Mouse (Mus musculus) limb, embryonic 10.5 days (tissue): ENCODE data around the gene Gypa. TPM values are rescaled to one million over a fixed set of nuclear protein-coding genes. Genes with fewer than 3 reads are reported as not detected.

Experiments
- DNase-seq: peaks from one replicate; pipeline ENCODE4 v3.0.0-alpha.2; 2017; ENCODE audit warnings: low spot score
- H3K27ac ChIP-seq: fragments of 300-500 bp; sonication (generic); 2 replicates; pipeline ENCODE4 v1.5.1; 2016; ENCODE audit warnings: mild to moderate bottlenecking
- H3K27me3 ChIP-seq: fragments of 300-500 bp; sonication (generic); 2 replicates; pipeline ENCODE4 v1.6.1; 2016; ENCODE audit warnings: low read depth, mild to moderate bottlenecking; ENCODE audit not compliant: poor library complexity, severe bottlenecking
- H3K36me3 ChIP-seq: fragments of 300-500 bp; sonication (generic); 2 replicates; pipeline ENCODE4 v1.6.1; 2016; ENCODE audit warnings: mild to moderate bottlenecking, moderate library complexity
- H3K4me1 ChIP-seq: fragments of 300-500 bp; sonication (generic); 2 replicates; pipeline ENCODE4 v1.6.1; 2016
- H3K4me3 ChIP-seq: fragments of 300-500 bp; sonication (generic); 2 replicates; pipeline ENCODE4 v1.5.1; 2016; ENCODE audit warnings: mild to moderate bottlenecking, moderate library complexity
- H3K9me3 ChIP-seq: fragments of 300-500 bp; sonication (generic); replicated peaks from 2 replicates; pipeline ENCODE4 v1.6.1; 2016; ENCODE audit warnings: mild to moderate bottlenecking
- WGBS: fragments of 180-500 bp; shearing (Covaris S2); methylation state at CpG from one replicate; pipeline ENCODE4 v1.1.7; 2016; 5-methylcytosine and 5-hydroxymethylcytosine counted together
- polyA plus RNA-seq: library from polyadenylated mRNA; unstranded; fragments of >200 nt; fragmentation: Nextera tagmentation; extraction: Ambion mirVana; gene quantifications from 2 replicates; pipeline ENCODE4 v1.2.1, GENCODE M21; 2016

The Gypa gene
- polyA plus RNA-seq, 1 experiment from 2014 or later: 12.5 TPM

- 82% methylated on average over 2 of the region's 2 CpGs for WGBS
- no peak overlapping the region for H3K27ac ChIP-seq
Measured at GRCm38 (mm10) chr8:80494346-80494660, 722 bp downstream of the Gypa start.

GRCm38 (mm10) chr8:80494819-80495218, 1.2 kb downstream of the Gypa start:
- H3K27me3 ChIP-seq: no peaks in the 10 kb centered on the region
- no peak overlapping the region for H3K4me3 ChIP-seq
- H3K36me3 ChIP-seq: no peaks in the 10 kb centered on the region
- H3K27ac ChIP-seq: no peak overlapping the region
- H3K4me1 ChIP-seq: peaks cover 6% of the 10 kb centered on the region
- 78% methylated on average over 5 of the region's 5 CpGs for WGBS
- no peak for DNase-seq
- no peaks in the 10 kb centered on the region for H3K9me3 ChIP-seq

More at GRCm38 (mm10) chr8:80494346-80494660, 722 bp downstream of the Gypa start:
- Histone ChIP-seq H3K9me3 (no peaks in the 10 kb centered on the region), H3K4me1 (peaks cover 6% of the 10 kb centered on the region), H3K4me3 (no peak overlapping the region), H3K36me3 (no peaks in the 10 kb centered on the region), H3K27me3 (no peaks in the 10 kb centered on the region)
- no peak for DNase-seq

- DNase-seq: no peak
- WGBS: 94% methylated on average over 6 of the region's 6 CpGs
- no peak overlapping the region for H3K4me3 ChIP-seq
- H3K4me1 ChIP-seq: peaks cover 6% of the 10 kb centered on the region
- no peak overlapping the region for H3K27ac ChIP-seq
- no peaks in the 10 kb centered on the region for H3K9me3 ChIP-seq
- H3K36me3 ChIP-seq: no peaks in the 10 kb centered on the region
- no peaks in the 10 kb centered on the region for H3K27me3 ChIP-seq
Measured at GRCm38 (mm10) chr8:80495527-80495926, 1.9 kb downstream of the Gypa start.

GRCm38 (mm10) chr8:80497323-80497722, 3.7 kb downstream of the Gypa start:
- WGBS: 83% methylated on average over 4 of the region's 4 CpGs

GRCm38 (mm10) chr8:80500244-80500643, 6.7 kb downstream of the Gypa start:
- Histone ChIP-seq H3K27ac (no peak overlapping the region), H3K4me1 (no peaks in the 10 kb centered on the region), H3K4me3 (no peak overlapping the region), H3K27me3 (no peaks in the 10 kb centered on the region), H3K36me3 (no peaks in the 10 kb centered on the region), H3K9me3 (no peaks in the 10 kb centered on the region)
- DNase-seq: no peak
- WGBS: 80% methylated on average over 2 of the region's 2 CpGs

More at GRCm38 (mm10) chr8:80497323-80497722, 3.7 kb downstream of the Gypa start:
- no peak for DNase-seq
- Histone ChIP-seq H3K27ac (no peak overlapping the region), H3K4me3 (no peak overlapping the region), H3K9me3 (no peaks in the 10 kb centered on the region), H3K27me3 (no peaks in the 10 kb centered on the region), H3K4me1 (peaks cover 6% of the 10 kb centered on the region), H3K36me3 (no peaks in the 10 kb centered on the region)

- DNase-seq: no peak
- Histone ChIP-seq H3K9me3 (no peaks in the 10 kb centered on the region), H3K27me3 (no peaks in the 10 kb centered on the region), H3K36me3 (no peaks in the 10 kb centered on the region), H3K4me3 (no peak overlapping the region), H3K27ac (no peak overlapping the region), H3K4me1 (no peaks in the 10 kb centered on the region)
- WGBS: 88% methylated on average over 3 of the region's 3 CpGs
Measured at GRCm38 (mm10) chr8:80500773-80501172, 7.2 kb downstream of the Gypa start.

GRCm38 (mm10) chr8:80501283-80501682, 7.7 kb downstream of the Gypa start:
- no peak overlapping the region for H3K27ac ChIP-seq
- no peak for DNase-seq
- no peaks in the 10 kb centered on the region for H3K9me3 ChIP-seq
- H3K4me1 ChIP-seq: no peaks in the 10 kb centered on the region
- H3K36me3 ChIP-seq: no peaks in the 10 kb centered on the region
- H3K4me3 ChIP-seq: no peak overlapping the region
- H3K27me3 ChIP-seq: no peaks in the 10 kb centered on the region
- 75% methylated on average over 6 of the region's 6 CpGs for WGBS

GRCm38 (mm10) chr8:80526382-80527355, 33.1 kb downstream of the Gypa start:
- WGBS: 90% methylated on average over 5 of the region's 5 CpGs
- H3K27ac ChIP-seq: no peak overlapping the region
- H3K36me3 ChIP-seq: no peaks in the 10 kb centered on the region
- H3K4me1 ChIP-seq: no peaks in the 10 kb centered on the region
- H3K9me3 ChIP-seq: no peaks in the 10 kb centered on the region
- H3K4me3 ChIP-seq: no peak overlapping the region
- no peaks in the 10 kb centered on the region for H3K27me3 ChIP-seq
- no peak for DNase-seq

- Histone ChIP-seq H3K27me3 (no peaks in the 10 kb centered on the region), H3K4me1 (no peaks in the 10 kb centered on the region), H3K4me3 (no peak overlapping the region), H3K27ac (no peak overlapping the region), H3K36me3 (no peaks in the 10 kb centered on the region), H3K9me3 (no peaks in the 10 kb centered on the region)
- no peak for DNase-seq
- 87% methylated on average over 3 of the region's 3 CpGs for WGBS
Measured at GRCm38 (mm10) chr8:80541836-80542235, 48.3 kb downstream of the Gypa start.

- Histone ChIP-seq H3K4me1 (peaks cover 14% of the 10 kb centered on the region), H3K27ac (no peak overlapping the region)
- DNase-seq: no peak
Measured at GRCm38 (mm10) chr8:80550436-80550835, 56.9 kb downstream of the Gypa start.

GRCm38 (mm10) chr8:80551303-80551702, 57.7 kb downstream of the Gypa start:
- H3K4me3 ChIP-seq: no peak overlapping the region
- no peaks in the 10 kb centered on the region for H3K36me3 ChIP-seq
- WGBS: 69% methylated on average over 3 of the region's 3 CpGs
- no peak overlapping the region for H3K27ac ChIP-seq
- peaks cover 14% of the 10 kb centered on the region for H3K4me1 ChIP-seq
- no peak for DNase-seq
- H3K9me3 ChIP-seq: no peaks in the 10 kb centered on the region
- H3K27me3 ChIP-seq: no peaks in the 10 kb centered on the region

More at GRCm38 (mm10) chr8:80550436-80550835, 56.9 kb downstream of the Gypa start:
- Histone ChIP-seq H3K9me3 (no peaks in the 10 kb centered on the region), H3K4me3 (no peak overlapping the region), H3K36me3 (no peaks in the 10 kb centered on the region), H3K27me3 (no peaks in the 10 kb centered on the region)

GRCm38 (mm10) chr8:80554991-80555390, 61.4 kb downstream of the Gypa start:
- DNase-seq: no peak
- no peaks in the 10 kb centered on the region for H3K27me3 ChIP-seq
- no peaks in the 10 kb centered on the region for H3K9me3 ChIP-seq
- no peak overlapping the region for H3K27ac ChIP-seq
- H3K36me3 ChIP-seq: no peaks in the 10 kb centered on the region
- 90% methylated on average over 2 of the region's 2 CpGs for WGBS
- no peak overlapping the region for H3K4me3 ChIP-seq
- H3K4me1 ChIP-seq: peaks cover 14% of the 10 kb centered on the region
